Mouse (Mus musculus) intestine, embryonic 14.5 days (tissue): ENCODE data around the gene Kank1. TPM values are rescaled to one million over a fixed set of nuclear protein-coding genes. Genes with fewer than 3 reads are reported as not detected.
"Not testable (repeated sequence)": the region's sequence is repeated elsewhere in the genome, so short reads cannot be mapped to it uniquely, and the experiment has no call there.

Source experiments
- ATAC-seq: fragments of 200-750 bp; cut with Nextera tagmentation; replicated peaks from 2 replicates; pipeline ENCODE4 v1.8.0; 2017; ENCODE audit warnings: low read depth, moderate number of reproducible peaks, moderate TSS enrichment, moderate library complexity; ENCODE audit not compliant: low FRiP score, low TSS enrichment
- DNase-seq: peaks from one replicate; pipeline ENCODE4 v3.0.0-alpha.2; 2018; ENCODE audit warnings: low spot score
- H3K27ac ChIP-seq: fragments of 300-500 bp; sonication (generic); 2 replicates; pipeline ENCODE4 v1.5.1; 2014; ENCODE audit warnings: low read depth, mild to moderate bottlenecking, control low read depth
- H3K27me3 ChIP-seq: fragments of 300-500 bp; sonication (generic); replicated peaks from 2 replicates; pipeline ENCODE4 v1.6.1; 2014; ENCODE audit warnings: low read length, control low read depth; ENCODE audit not compliant: control insufficient read depth, insufficient read depth
- H3K36me3 ChIP-seq: fragments of 300-500 bp; sonication (generic); 2 replicates; pipeline ENCODE4 v1.6.1; 2014; ENCODE audit warnings: low read length, control low read depth; ENCODE audit not compliant: control insufficient read depth, insufficient read depth
- H3K4me1 ChIP-seq: fragments of 300-500 bp; sonication (generic); replicated peaks from 2 replicates; pipeline ENCODE4 v1.6.1; 2014; ENCODE audit warnings: low read length, control low read depth, mixed read lengths; ENCODE audit not compliant: control insufficient read depth, insufficient read depth
- H3K4me2 ChIP-seq: fragments of 300-500 bp; sonication (generic); 2 replicates; pipeline ENCODE4 v1.6.1; 2014; ENCODE audit warnings: low read length
- H3K4me3 ChIP-seq: fragments of 300-500 bp; sonication (generic); 2 replicates; pipeline ENCODE4 v1.5.1; 2014; ENCODE audit warnings: low read depth, low read length, control low read depth, mixed read lengths
- H3K9ac ChIP-seq: fragments of 300-500 bp; sonication (generic); 2 replicates; pipeline ENCODE4 v1.6.1; 2014; ENCODE audit warnings: mild to moderate bottlenecking, low read length
- H3K9me3 ChIP-seq: fragments of 300-500 bp; sonication (generic); 2 replicates; pipeline ENCODE4 v1.6.1; 2016; ENCODE audit warnings: low read length, control low read depth; ENCODE audit not compliant: control insufficient read depth
- WGBS: fragments of 180-500 bp; shearing (Covaris S2); extraction: QIAGEN DNeasy Blood & Tissue Kit; methylation state at CpG from one replicate; pipeline ENCODE4 v1.1.7; 2014; 5-methylcytosine and 5-hydroxymethylcytosine counted together
- polyA plus RNA-seq: library from polyadenylated mRNA; unstranded; fragments of >200 nt; fragmentation: Nextera tagmentation; extraction: Ambion mirVana; gene quantifications from 2 replicates; pipeline ENCODE4 v1.2.1, GENCODE M21; 2014

The Kank1 gene
- polyA plus RNA-seq, 1 experiment from 2014 or later = 17.7 TPM

GRCm38 (mm10) chr19:25475806-25476205, 239.0 kb downstream of the Kank1 start:
- not testable (repeated sequence) for H3K27me3 ChIP-seq, H3K9ac ChIP-seq, H3K4me2 ChIP-seq, ATAC-seq, H3K4me1 ChIP-seq, H3K27ac ChIP-seq, H3K4me3 ChIP-seq, H3K9me3 ChIP-seq, H3K36me3 ChIP-seq, DNase-seq
- 60% methylated on average over 4 of the region's 4 CpGs for WGBS

- Histone ChIP-seq H3K27me3 (no peaks in the 10 kb centered on the region), H3K9ac (no peak overlapping the region), H3K9me3 (no peaks in the 10 kb centered on the region), H3K4me1 (no peaks in the 10 kb centered on the region), H3K27ac (no peak overlapping the region), H3K4me3 (no peak overlapping the region), H3K4me2 (no peak overlapping the region), H3K36me3 (no peaks in the 10 kb centered on the region)
- DNase-seq = no peak
- 84% methylated on average over 5 of the region's 5 CpGs for WGBS
- no peak for ATAC-seq
Observed at GRCm38 (mm10) chr19:25479152-25479669, 242.4 kb downstream of the Kank1 start.

- DNase-seq = no peak
- no peak for ATAC-seq
- H3K4me3 ChIP-seq = no peak overlapping the region
- no peak overlapping the region for H3K4me2 ChIP-seq
- no peaks in the 10 kb centered on the region for H3K36me3 ChIP-seq
- H3K27me3 ChIP-seq = peaks cover 2% of the 10 kb centered on the region
- H3K4me1 ChIP-seq = no peaks in the 10 kb centered on the region
- H3K9ac ChIP-seq = no peak overlapping the region
- no peak overlapping the region for H3K27ac ChIP-seq
- WGBS = 88% methylated on average over 6 of the region's 6 CpGs
- H3K9me3 ChIP-seq = no peaks in the 10 kb centered on the region
Observed at GRCm38 (mm10) chr19:25480820-25481219, 244.0 kb downstream of the Kank1 start.

Other genes starting within 250 kb of the Kank1 start
- 3.3 and 4.5 TPM in 2 replicates for gene Dock8, start 237.4 kb upstream of the Kank1 start, polyA plus RNA-seq